Mouse (Mus musculus): ENCODE results near the gene Hamp2.
A peak's percentile ranks its signal among the peaks of the same experiment; 100 is the strongest.
"Not testable (repeated sequence)": the region's sequence is repeated elsewhere in the genome, so short reads cannot be mapped to it uniquely, and the experiment has no call there.

Hamp2 gene

GRCm38 (mm10) chr7:30924581-30924980 is at the start of gene Hamp2:
TSS of gene Hamp2 (minus strand) at chr7:30924681.
- not testable (repeated sequence) for ATAC-seq (ENCODE audit: low TSS enrichment)

GRCm38 (mm10) chr7:30973501-30974289 is 49.2 kb upstream of the Hamp2 start, which contains the start of gene Fam187b:
TSS of gene Fam187b (plus strand) at chr7:30973790.
- ATAC-seq (ENCODE audit: low TSS enrichment) = peak; percentile 78

- no peak for ATAC-seq (ENCODE audit: low TSS enrichment)
Measured at GRCm38 (mm10) chr7:30973251-30973500, 48.7 kb upstream of the Hamp2 start, which contains the start of gene Lsr. TSS of gene Lsr (minus strand) at chr7:30973464.

GRCm38 (mm10) chr7:30972426-30973250 is 48.2 kb upstream of the Hamp2 start:
- ATAC-seq (ENCODE audit: low TSS enrichment) = no peak

GRCm38 (mm10) chr7:30971901-30972300 is 47.4 kb upstream of the Hamp2 start:
- no peak for ATAC-seq (ENCODE audit: low TSS enrichment)

- no peak for ATAC-seq (ENCODE audit: low TSS enrichment)
Measured at GRCm38 (mm10) chr7:30969174-30969573, 44.7 kb upstream of the Hamp2 start.

- no peak for ATAC-seq (ENCODE audit: low TSS enrichment)
Measured at GRCm38 (mm10) chr7:30968611-30969010, 44.1 kb upstream of the Hamp2 start.

GRCm38 (mm10) chr7:30966657-30967056 is 42.2 kb upstream of the Hamp2 start:
- no peak for ATAC-seq (ENCODE audit: low TSS enrichment)

- no peak for ATAC-seq (ENCODE audit: low TSS enrichment)
Measured at GRCm38 (mm10) chr7:30965677-30966076, 41.2 kb upstream of the Hamp2 start.

- no peak for ATAC-seq (ENCODE audit: low TSS enrichment)
Measured at GRCm38 (mm10) chr7:30964366-30964765, 39.9 kb upstream of the Hamp2 start.

GRCm38 (mm10) chr7:30962862-30963261 is 38.4 kb upstream of the Hamp2 start:
- ATAC-seq (ENCODE audit: low TSS enrichment) = no peak

GRCm38 (mm10) chr7:30959786-30960349 is 35.4 kb upstream of the Hamp2 start:
- no peak for ATAC-seq (ENCODE audit: low TSS enrichment)

GRCm38 (mm10) chr7:30958866-30959487 is 34.5 kb upstream of the Hamp2 start:
- no peak for ATAC-seq (ENCODE audit: low TSS enrichment)

GRCm38 (mm10) chr7:30958109-30958865 is 33.8 kb upstream of the Hamp2 start:
- no peak for ATAC-seq (ENCODE audit: low TSS enrichment)

- ATAC-seq (ENCODE audit: low TSS enrichment) = peak; percentile 64
Measured at GRCm38 (mm10) chr7:30957367-30957783, 32.9 kb upstream of the Hamp2 start.

- ATAC-seq (ENCODE audit: low TSS enrichment) = peak; percentile 63
Measured at GRCm38 (mm10) chr7:30956756-30957366, 32.4 kb upstream of the Hamp2 start, which contains the start of gene Usf2. TSS of gene Usf2 (minus strand) at chr7:30956803.

- ATAC-seq (ENCODE audit: low TSS enrichment) = no peak
Measured at GRCm38 (mm10) chr7:30956357-30956751, 31.9 kb upstream of the Hamp2 start.

- ATAC-seq (ENCODE audit: low TSS enrichment) = peak; percentile 35
Measured at GRCm38 (mm10) chr7:30955584-30956356, 31.3 kb upstream of the Hamp2 start.

- no peak for ATAC-seq (ENCODE audit: low TSS enrichment)
Measured at GRCm38 (mm10) chr7:30954971-30955520, 30.6 kb upstream of the Hamp2 start.

GRCm38 (mm10) chr7:30954036-30954435 is 29.6 kb upstream of the Hamp2 start:
- no peak for ATAC-seq (ENCODE audit: low TSS enrichment)

All from frontal cortex, adult (tissue).